Mouse (Mus musculus) CH12.LX (cell line): ENCODE data around the gene H2-M10.6.

Source experiments
- CHD2 ChIP-seq: IDR thresholded peaks from 2 replicates; pipeline ENCODE4 v1.6.1; 2011; ENCODE audit warnings: low read length, improper control_type of control experiment
- CTCF ChIP-seq, 2 experiments: IDR thresholded peaks in 1 of 2; conservative IDR thresholded peaks in 1 of 2; 2 replicates each; pipeline ENCODE4 v1.5.1; 2011 to 2012; ENCODE audit warnings: low read depth in 2 of 2, low read length in 2 of 2, improper control_type of control experiment in 1 of 2, inconsistent platforms in 1 of 2, mild to moderate bottlenecking in 1 of 2, moderate library complexity in 1 of 2
- JUN ChIP-seq: IDR thresholded peaks from 2 replicates; pipeline ENCODE4 v1.6.1; 2011; ENCODE audit warnings: low read depth, mild to moderate bottlenecking, low read length, improper control_type of control experiment, moderate library complexity; ENCODE audit not compliant: insufficient read depth
- JUND ChIP-seq: conservative IDR thresholded peaks from 2 replicates; pipeline ENCODE4 v1.6.1; 2011; ENCODE audit warnings: low read depth, low read length, improper control_type of control experiment
- MAFK ChIP-seq: IDR thresholded peaks from 2 replicates; pipeline ENCODE4 v1.6.1; 2011; ENCODE audit warnings: low read length, improper control_type of control experiment; ENCODE audit not compliant: insufficient replicate concordance
- RAD21 ChIP-seq: IDR thresholded peaks from 2 replicates; pipeline ENCODE4 v1.6.1; 2011; ENCODE audit warnings: low read depth, mild to moderate bottlenecking, low read length, improper control_type of control experiment, moderate library complexity
- ZNF384 ChIP-seq: IDR thresholded peaks from 2 replicates; pipeline ENCODE4 v1.6.1; 2012; ENCODE audit warnings: low read depth, low read length, improper control_type of control experiment, inconsistent platforms

GRCm38 (mm10) chr17:36828488-36828887 lies 16.5 kb downstream of the H2-M10.6 start:
- TF ChIP-seq RAD21 (no peak), CTCF (conservative IDR thresholded peaks at IDR 0.05 in 1 of 2, IDR thresholded peaks at IDR 0.05 in 1 of 2; ENCODE audit: low read depth in 2 of 2, low read length in 2 of 2) (no peak), MAFK (no peak), JUN (no peak), ZNF384 (no peak), JUND (no peak), CHD2 (no peak)
